Mouse (Mus musculus) liver, adult 2 months (tissue): ENCODE measurements at regions not wholly inside any gene's neighbourhood (a gene's known extent, or its start where the extent isn't known, plus 50 kb on each side); places are given as distances from the start of the nearest gene placed in this dataset.

Source experiments
- CTCF ChIP-seq: fragments of 200-500 bp; IDR thresholded peaks from 2 replicates; pipeline ENCODE4 v1.5.1; 2011; ENCODE audit warnings: low read depth, low read length, control low read depth
- POLR2A ChIP-seq: fragments of 200-500 bp; IDR thresholded peaks from 2 replicates; pipeline ENCODE4 v1.6.1; 2011; ENCODE audit warnings: low read length, control low read depth; ENCODE audit not compliant: insufficient read depth; ENCODE audit errors: extremely low read depth

DNA sequence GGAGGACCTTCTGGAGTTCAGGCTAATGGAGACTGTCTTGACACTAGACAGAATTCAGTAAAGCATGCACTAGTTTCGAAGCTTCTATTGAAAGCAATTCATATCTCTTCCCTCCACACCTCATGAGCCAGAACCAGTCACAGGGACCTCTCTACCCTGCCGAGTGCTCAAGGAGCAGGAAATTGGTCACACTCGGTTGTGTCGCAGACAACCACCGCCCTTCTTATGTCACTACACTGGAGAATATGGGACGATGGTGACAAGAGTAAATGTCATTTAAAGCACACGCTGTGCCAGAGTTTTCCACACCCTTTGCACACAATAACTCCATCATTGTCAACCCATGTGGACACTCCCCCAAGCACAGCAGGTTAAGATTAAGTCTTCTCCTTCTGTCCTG is 98.3 kb upstream of the Vstm2b start:
- TF ChIP-seq CTCF (no peak), POLR2A (no peak)
